Mouse (Mus musculus): Measurements from ENCODE around the gene Ttc3. TPM values are rescaled to one million over a fixed set of nuclear protein-coding genes. Genes with fewer than 3 reads are reported as not detected.

Gene Ttc3
- polyA plus RNA-seq, 1 experiment from 2014 or later: 291 TPM

DNA sequence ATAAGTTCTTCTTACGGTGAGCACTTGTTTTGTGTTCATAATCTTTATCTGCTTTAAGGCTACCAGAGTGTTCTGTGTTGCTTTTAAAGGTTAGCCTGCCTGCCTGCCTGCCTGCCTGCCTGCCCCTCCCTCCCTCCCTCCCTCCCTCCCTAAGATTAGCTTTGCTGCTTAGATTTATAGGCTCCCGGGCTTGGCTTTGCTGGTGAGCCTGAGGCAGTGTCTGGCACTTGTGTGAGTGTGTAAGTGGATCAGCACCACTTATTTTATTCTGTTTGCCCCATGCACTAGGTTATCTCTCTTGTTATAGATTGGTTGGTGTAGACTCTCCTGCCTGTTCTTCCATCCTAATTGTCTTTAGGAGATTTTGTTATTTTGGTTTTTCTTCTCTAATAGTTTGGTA lies 31.2 kb downstream of the Ttc3 start:
- no peak overlapping the region for H3K27ac ChIP-seq
- WGBS: 48% methylated on average over 2 of the region's 2 CpGs
- H3K4me3 ChIP-seq: no peak overlapping the region
- no peaks in the 10 kb centered on the region for H3K27me3 ChIP-seq
- H3K4me1 ChIP-seq: peaks cover 10% of the 10 kb centered on the region; the same call in 1 of the 2 replicates
- H3K36me3 ChIP-seq: peaks cover 33% of the 10 kb centered on the region
- no peak for ATAC-seq (ENCODE audit: insufficient number of reproducible peaks, insufficient read depth, low FRiP score, low TSS enrichment, low read depth)
- H3K9ac ChIP-seq: no peak overlapping the region
- H3K4me2 ChIP-seq: no peak overlapping the region
- H3K9me3 ChIP-seq: no peaks in the 10 kb centered on the region

DNA sequence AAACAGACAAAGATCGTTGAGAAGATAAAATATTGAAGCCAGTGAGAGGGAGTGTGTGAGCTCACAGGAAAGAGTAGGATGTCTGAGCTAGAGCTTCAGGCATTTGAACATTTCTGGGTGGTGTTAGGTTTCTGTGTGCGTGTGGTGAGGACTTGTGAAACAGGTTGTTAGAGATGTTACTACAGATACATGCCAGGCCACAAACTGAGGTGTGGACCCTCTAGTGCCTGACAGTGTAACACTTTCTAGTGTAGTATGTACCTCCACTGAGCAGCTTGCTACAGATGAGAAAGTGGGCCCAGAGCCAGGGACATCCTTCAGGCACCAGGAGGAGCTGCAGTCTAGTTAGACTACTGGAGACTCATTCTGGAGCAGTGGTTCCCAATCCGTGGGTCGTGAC lies 31.8 kb downstream of the Ttc3 start:
- H3K4me2 ChIP-seq: no peak overlapping the region
- WGBS: 76% methylated on average over 4 of the region's 4 CpGs
- ATAC-seq (ENCODE audit: insufficient number of reproducible peaks, insufficient read depth, low FRiP score, low TSS enrichment, low read depth): no peak
- H3K27me3 ChIP-seq: no peaks in the 10 kb centered on the region
- no peaks in the 10 kb centered on the region for H3K9me3 ChIP-seq
- H3K9ac ChIP-seq: no peak overlapping the region
- peaks cover 38% of the 10 kb centered on the region for H3K36me3 ChIP-seq
- H3K4me3 ChIP-seq: no peak overlapping the region
- no peak overlapping the region for H3K27ac ChIP-seq
- H3K4me1 ChIP-seq: peaks cover 9% of the 10 kb centered on the region; the same call in 1 of the 2 replicates

DNA sequence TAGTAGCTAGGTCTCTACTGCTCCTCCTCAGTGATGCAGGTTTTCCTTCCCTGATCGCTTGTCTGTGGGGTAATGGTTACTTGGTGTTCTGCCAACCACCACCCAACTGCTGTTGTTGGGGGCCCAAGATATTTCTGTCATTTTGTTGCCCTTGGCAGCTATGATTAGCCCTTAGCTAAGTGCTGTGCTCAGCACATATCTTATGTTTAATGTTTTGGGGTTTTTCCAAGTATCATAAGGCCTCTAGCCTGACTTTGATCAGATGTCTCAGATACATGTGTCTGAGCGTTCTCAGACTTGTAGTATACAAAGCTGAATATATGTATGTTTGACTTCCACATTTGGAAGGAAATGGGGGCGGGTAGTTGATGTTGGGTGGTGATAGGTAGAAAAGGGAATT lies 40.9 kb downstream of the Ttc3 start:
- ATAC-seq (ENCODE audit: insufficient number of reproducible peaks, insufficient read depth, low FRiP score, low TSS enrichment, low read depth): no peak
- H3K27me3 ChIP-seq: no peaks in the 10 kb centered on the region
- no peaks in the 10 kb centered on the region for H3K9me3 ChIP-seq
- H3K4me1 ChIP-seq: no peaks in the 10 kb centered on the region
- no peak overlapping the region for H3K27ac ChIP-seq
- H3K36me3 ChIP-seq: peaks cover 63% of the 10 kb centered on the region
- 79% methylated on average over 3 of the region's 3 CpGs for WGBS
- H3K9ac ChIP-seq: no peak overlapping the region
- H3K4me2 ChIP-seq: no peak overlapping the region
- no peak overlapping the region for H3K4me3 ChIP-seq

DNA sequence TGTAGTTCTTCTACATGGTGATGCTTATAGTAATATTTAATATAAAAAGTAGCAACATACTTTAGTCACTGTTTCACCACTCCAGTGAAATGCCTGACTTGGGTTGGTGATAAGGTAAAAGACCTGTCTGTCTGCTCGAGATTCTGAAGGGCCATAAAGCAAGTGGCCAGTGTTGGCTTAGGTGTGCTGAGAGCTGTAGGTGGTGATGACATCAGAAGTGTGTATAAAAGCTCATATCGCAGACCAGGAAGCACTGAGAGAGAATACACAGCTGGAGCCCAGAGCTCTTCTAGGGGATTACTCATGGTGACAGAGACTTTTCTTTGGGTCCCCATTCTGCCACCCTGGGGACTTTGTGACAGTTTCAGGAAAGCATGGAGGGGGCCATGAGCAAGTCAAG lies 41.8 kb downstream of the Ttc3 start:
- Histone ChIP-seq H3K4me2 (no peak overlapping the region), H3K27me3 (no peaks in the 10 kb centered on the region), H3K4me3 (no peak overlapping the region), H3K9ac (no peak overlapping the region), H3K4me1 (no peaks in the 10 kb centered on the region), H3K9me3 (no peaks in the 10 kb centered on the region), H3K36me3 (peaks cover 62% of the 10 kb centered on the region), H3K27ac (no peak overlapping the region)
- 93% methylated on average over 2 of the region's 2 CpGs for WGBS
- ATAC-seq (ENCODE audit: insufficient number of reproducible peaks, insufficient read depth, low FRiP score, low TSS enrichment, low read depth): no peak

- WGBS: 92% methylated on average over 4 of the region's 4 CpGs
- peaks cover 59% of the 10 kb centered on the region for H3K36me3 ChIP-seq
Measured at GRCm38 (mm10) chr16:94412760-94413159, 42.3 kb downstream of the Ttc3 start.

GRCm38 (mm10) chr16:94414151-94414550 lies 43.7 kb downstream of the Ttc3 start:
- Histone ChIP-seq H3K4me2 (no peak overlapping the region), H3K4me3 (no peak overlapping the region), H3K9me3 (no peaks in the 10 kb centered on the region), H3K27me3 (no peaks in the 10 kb centered on the region), H3K27ac (no peak overlapping the region), H3K4me1 (no peaks in the 10 kb centered on the region), H3K9ac (no peak overlapping the region), H3K36me3 (peaks cover 63% of the 10 kb centered on the region)
- WGBS: 93% methylated on average over 6 of the region's 6 CpGs
- ATAC-seq (ENCODE audit: insufficient number of reproducible peaks, insufficient read depth, low FRiP score, low TSS enrichment, low read depth): no peak

More at GRCm38 (mm10) chr16:94412760-94413159, 42.3 kb downstream of the Ttc3 start:
- Histone ChIP-seq H3K9ac (no peak overlapping the region), H3K4me2 (no peak overlapping the region), H3K4me1 (no peaks in the 10 kb centered on the region), H3K4me3 (no peak overlapping the region), H3K27me3 (no peaks in the 10 kb centered on the region), H3K9me3 (no peaks in the 10 kb centered on the region), H3K27ac (no peak overlapping the region)
- no peak for ATAC-seq (ENCODE audit: insufficient number of reproducible peaks, insufficient read depth, low FRiP score, low TSS enrichment, low read depth)

GRCm38 (mm10) chr16:94420498-94420897 lies 50.1 kb downstream of the Ttc3 start:
- no peak overlapping the region for H3K27ac ChIP-seq
- H3K4me1 ChIP-seq: no peaks in the 10 kb centered on the region
- WGBS: 94% methylated on average over 3 of the region's 3 CpGs
- no peak overlapping the region for H3K4me3 ChIP-seq
- peaks cover 76% of the 10 kb centered on the region for H3K36me3 ChIP-seq
- H3K9ac ChIP-seq: no peak overlapping the region
- no peaks in the 10 kb centered on the region for H3K9me3 ChIP-seq
- no peaks in the 10 kb centered on the region for H3K27me3 ChIP-seq
- no peak overlapping the region for H3K4me2 ChIP-seq
- no peak for ATAC-seq (ENCODE audit: insufficient number of reproducible peaks, insufficient read depth, low FRiP score, low TSS enrichment, low read depth)

DNA sequence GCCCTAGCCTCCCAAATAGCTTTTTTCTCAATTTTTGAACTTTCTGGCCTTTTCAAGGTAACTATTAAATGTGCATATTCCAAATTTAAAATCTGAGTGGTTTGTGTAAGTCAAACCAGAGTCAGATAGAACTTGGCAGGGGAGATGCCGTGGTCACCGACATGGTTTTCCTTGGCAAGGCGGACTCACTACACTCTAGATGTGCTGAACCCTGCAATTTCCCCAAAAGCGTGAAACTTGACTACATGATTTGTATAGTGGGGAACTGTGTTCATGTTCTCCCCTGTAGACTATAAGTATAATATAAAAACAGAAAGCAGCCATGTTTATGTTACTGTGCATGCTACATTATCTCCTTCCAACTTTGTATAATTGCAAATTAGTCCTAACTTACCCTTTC lies 58.5 kb downstream of the Ttc3 start:
- Histone ChIP-seq H3K9ac (no peak overlapping the region), H3K9me3 (no peaks in the 10 kb centered on the region), H3K4me3 (no peak overlapping the region), H3K4me2 (no peak overlapping the region), H3K27ac (no peak overlapping the region), H3K27me3 (no peaks in the 10 kb centered on the region), H3K36me3 (peaks cover 85% of the 10 kb centered on the region), H3K4me1 (no peaks in the 10 kb centered on the region)
- WGBS: 85% methylated on average over 4 of the region's 4 CpGs
- ATAC-seq (ENCODE audit: insufficient number of reproducible peaks, insufficient read depth, low FRiP score, low TSS enrichment, low read depth): no peak

- Histone ChIP-seq H3K4me3 (no peak overlapping the region), H3K9me3 (no peaks in the 10 kb centered on the region), H3K27me3 (no peaks in the 10 kb centered on the region), H3K4me1 (no peaks in the 10 kb centered on the region), H3K9ac (no peak overlapping the region), H3K27ac (no peak overlapping the region), H3K36me3 (peaks cover 91% of the 10 kb centered on the region), H3K4me2 (no peak overlapping the region)
- ATAC-seq (ENCODE audit: insufficient number of reproducible peaks, insufficient read depth, low FRiP score, low TSS enrichment, low read depth): no peak
- 87% methylated on average over 8 of the region's 8 CpGs for WGBS
Measured at GRCm38 (mm10) chr16:94435495-94436234, 65.2 kb downstream of the Ttc3 start.

DNA sequence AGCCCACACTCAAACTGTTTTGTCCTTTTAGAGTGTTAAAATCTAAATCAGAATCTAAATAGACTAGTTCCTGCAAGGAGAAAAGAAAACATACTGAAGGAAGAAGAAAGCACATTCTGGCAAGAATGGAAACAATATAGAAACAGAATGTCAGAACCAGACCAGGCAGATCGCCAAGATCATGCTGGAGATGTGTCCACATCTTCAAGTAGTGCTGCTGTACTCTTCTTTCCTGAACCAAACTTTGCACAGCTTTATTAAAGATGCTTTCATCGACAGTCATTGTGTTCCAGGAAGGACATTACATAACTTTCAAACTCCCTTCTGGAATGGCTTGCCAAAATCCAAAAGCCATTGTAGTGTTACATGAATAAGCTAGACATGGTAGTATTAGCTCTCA lies 66.4 kb downstream of the Ttc3 start:
- peaks cover 88% of the 10 kb centered on the region for H3K36me3 ChIP-seq
- no peak overlapping the region for H3K27ac ChIP-seq

DNA sequence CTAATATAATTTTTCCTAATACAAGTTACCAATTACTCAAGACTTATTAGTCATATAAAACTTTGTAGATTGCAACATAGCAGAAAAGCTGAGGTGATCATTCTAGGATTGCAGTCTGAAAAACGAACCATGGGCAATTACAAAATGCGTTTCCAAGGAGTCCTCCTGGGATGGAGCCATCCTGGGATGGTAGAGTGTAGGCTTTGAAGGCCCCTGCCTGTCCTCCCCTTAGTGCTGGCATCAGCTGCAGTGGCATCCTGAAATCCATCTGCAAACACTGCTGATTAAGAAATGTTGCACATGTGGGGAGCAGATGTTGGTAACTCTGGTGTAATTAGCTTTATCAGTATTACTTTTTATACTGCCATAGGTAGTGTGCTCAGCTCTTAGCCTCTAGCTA lies 70.9 kb downstream of the Ttc3 start:
- Histone ChIP-seq H3K9ac (no peak overlapping the region), H3K27ac (no peak overlapping the region), H3K4me3 (no peak overlapping the region), H3K9me3 (no peaks in the 10 kb centered on the region), H3K4me2 (no peak overlapping the region), H3K36me3 (peaks cover 80% of the 10 kb centered on the region), H3K27me3 (no peaks in the 10 kb centered on the region), H3K4me1 (no peaks in the 10 kb centered on the region)
- ATAC-seq (ENCODE audit: insufficient number of reproducible peaks, insufficient read depth, low FRiP score, low TSS enrichment, low read depth): no peak
- WGBS: 67% methylated on average over 2 of the region's 2 CpGs

More for the DNA sequence above, 66.4 kb downstream of the Ttc3 start:
- ATAC-seq (ENCODE audit: insufficient number of reproducible peaks, insufficient read depth, low FRiP score, low TSS enrichment, low read depth): no peak
- WGBS: 93% methylated on average over 2 of the region's 2 CpGs
- Histone ChIP-seq H3K9ac (no peak overlapping the region), H3K27me3 (no peaks in the 10 kb centered on the region), H3K9me3 (no peaks in the 10 kb centered on the region), H3K4me2 (no peak overlapping the region), H3K4me3 (no peak overlapping the region), H3K4me1 (no peaks in the 10 kb centered on the region)

DNA sequence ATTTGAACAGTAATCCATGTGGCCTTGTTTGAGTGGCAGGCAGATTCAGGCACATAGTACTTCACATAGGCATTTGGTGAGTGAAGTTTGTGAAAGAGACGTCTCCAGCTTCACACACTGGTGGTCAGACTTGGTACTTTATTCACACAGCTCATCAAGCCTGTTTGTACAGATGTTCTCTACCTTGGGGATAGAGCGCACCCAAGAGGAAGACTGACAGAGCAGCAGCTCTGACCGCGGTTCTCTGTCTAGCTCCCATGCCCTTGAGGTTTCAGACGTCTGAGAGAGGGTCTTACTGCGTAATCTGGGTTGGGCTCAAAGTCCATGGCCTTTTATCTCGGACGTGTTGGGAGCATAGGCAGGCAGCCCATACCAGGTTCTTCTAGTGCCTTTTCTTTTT lies 78.7 kb downstream of the Ttc3 start:
- no peak for ATAC-seq (ENCODE audit: insufficient number of reproducible peaks, insufficient read depth, low FRiP score, low TSS enrichment, low read depth)
- Histone ChIP-seq H3K9ac (no peak overlapping the region), H3K27ac (no peak overlapping the region), H3K36me3 (peaks cover 81% of the 10 kb centered on the region), H3K27me3 (no peaks in the 10 kb centered on the region), H3K4me1 (no peaks in the 10 kb centered on the region), H3K9me3 (no peaks in the 10 kb centered on the region), H3K4me2 (no peak overlapping the region), H3K4me3 (no peak overlapping the region)
- WGBS: 84% methylated on average over 8 of the region's 8 CpGs
